Mouse (Mus musculus) T-helper 2 cell (primary cell): Measurements from ENCODE around the gene Palld.

Experiments
- in situ Hi-C: fragments of 300-600 bp; cut with MboI, MseI; formaldehyde crosslinking; loops from one replicate; pipeline ENCODE4 v1.15.1; 2025; ENCODE audit warnings: high pct_unique_total_duplicates

Gene Palld

DNA sequence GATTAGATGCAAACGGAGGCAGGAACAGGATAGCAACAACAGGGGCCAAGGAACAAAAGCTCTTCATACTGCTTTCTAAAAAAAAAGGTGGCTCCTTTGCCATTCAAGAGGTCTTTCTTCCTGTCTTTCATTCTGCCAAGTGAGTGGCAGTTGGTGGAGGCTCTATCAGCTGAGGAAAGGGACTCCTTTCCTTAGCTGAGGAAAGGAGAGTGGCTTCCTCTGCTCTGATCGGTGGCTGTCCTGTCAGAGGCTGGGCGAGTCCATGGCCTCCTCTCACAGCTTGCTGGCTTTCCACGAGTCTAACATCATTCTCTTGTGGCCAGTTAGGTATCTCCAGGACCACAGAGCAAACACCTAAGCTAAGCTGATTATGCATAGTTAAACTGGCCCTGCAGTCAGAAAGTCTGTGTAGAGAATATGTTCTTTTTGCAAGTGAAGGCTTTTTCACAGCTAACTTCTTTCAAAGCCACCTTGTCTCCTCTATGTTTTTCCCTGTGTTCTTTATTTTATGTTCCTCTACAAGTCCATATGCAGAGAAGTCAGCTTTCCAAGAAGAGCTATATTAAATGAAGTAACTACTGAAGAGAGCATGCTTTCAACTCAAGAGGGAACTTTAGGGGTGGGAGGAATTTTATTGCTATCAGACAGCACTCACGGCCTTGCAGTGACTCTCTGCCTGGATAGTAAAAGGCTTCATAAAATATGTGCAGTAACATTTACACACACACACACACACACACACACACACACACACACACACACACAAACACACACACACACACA is 171.0 kb downstream of the Palld start:
- in situ Hi-C loops = loop anchor here (10.0 kb wide), 1 partner anchor 953 kb away; no protein-coding TSS in a partner anchor

DNA sequence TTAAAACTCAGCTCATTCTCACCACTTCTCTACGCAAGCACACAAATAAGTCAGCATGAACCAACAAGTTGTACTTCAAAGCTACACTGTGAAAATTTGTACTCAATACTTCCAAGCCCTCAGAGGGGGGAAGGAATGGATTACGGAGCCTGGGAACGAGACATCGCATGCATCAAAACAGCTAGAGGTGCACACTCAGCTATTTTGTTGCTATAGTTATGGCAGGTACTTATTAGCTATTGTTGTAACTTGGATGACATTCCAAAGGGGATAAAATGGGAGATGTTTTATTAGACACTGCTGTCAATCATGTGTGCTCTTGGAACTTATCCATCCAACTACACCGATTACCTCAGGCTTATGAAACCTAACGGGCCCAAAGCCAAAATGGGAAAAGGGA is 171.8 kb downstream of the Palld start:
- in situ Hi-C loops = loop anchor here (10.0 kb wide), 1 partner anchor 954 kb away; no protein-coding TSS in a partner anchor

GRCm38 (mm10) chr8:61725306-61726017 is 177.0 kb downstream of the Palld start:
- in situ Hi-C loops = no loop called here

GRCm38 (mm10) chr8:61722226-61722625 is 180.3 kb downstream of the Palld start:
- in situ Hi-C loops = no loop called here

DNA sequence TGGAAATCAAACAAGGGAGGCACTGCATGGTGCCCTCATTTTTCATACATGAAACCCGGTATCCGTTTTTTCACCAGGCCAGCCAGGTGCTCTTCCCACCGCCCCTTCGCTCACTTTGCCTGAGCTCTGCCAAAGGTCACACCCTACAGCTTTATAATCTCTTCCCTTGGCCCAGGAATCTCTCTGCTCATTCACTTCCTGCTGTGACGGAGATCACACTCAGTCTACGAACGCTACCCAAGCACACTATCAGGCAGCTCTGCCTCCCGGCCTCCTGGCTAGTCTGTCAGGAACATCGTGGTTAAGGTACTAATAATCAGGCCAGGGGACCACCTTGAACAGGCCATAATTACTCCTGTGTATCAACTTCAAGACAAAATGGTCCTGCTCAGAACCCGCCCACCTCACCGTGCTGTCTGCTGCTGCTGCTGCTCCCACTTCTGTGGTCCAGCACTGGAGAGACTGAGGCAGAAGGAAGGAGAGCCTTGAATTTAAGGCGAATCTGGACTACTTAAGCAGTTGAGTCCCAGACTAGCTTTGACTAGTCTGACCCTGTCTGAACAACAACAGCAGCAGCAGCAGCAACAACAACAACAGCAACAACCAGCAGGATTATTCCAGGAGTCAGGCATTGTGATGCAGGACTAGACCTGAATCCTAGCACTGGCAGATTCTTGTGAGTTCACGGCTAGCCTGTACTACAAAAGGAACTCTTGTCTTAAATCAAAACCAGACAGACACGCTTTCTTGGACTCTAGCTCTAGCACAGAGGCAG is 187.0 kb downstream of the Palld start:
- in situ Hi-C loops = no loop called here

DNA sequence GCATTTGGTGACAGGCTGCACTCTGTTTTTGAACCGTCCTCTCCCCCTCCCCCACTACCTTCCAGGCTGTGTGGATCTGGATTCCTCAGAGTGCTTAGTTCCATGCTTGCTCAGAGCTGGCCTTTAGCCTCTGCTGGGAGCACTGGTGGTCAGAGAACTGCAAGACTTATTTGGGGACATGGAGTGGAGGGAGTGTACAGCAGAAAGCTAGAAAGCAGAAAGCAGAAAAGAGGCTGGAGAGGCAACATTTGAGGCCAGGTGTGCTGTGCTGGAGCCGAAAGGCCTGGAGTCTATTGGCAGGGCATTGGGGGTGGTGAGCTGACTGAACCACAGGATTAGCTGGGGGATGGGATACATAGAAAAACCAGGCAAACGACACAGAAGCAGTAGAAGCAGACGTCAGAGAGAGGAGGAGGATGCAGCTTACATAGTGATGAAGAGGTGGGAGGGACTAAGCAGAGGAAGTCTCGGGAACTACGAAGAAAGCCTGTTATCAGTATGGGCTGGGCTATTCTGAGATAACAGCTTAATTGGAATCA is 188.1 kb downstream of the Palld start:
- in situ Hi-C loops = no loop called here

GRCm38 (mm10) chr8:61713195-61713990 is 189.1 kb downstream of the Palld start:
- in situ Hi-C loops = no loop called here

- in situ Hi-C loops = no loop called here
These were observed 190.1 kb downstream of the Palld start for GRCm38 (mm10) chr8:61712426-61712825.

DNA sequence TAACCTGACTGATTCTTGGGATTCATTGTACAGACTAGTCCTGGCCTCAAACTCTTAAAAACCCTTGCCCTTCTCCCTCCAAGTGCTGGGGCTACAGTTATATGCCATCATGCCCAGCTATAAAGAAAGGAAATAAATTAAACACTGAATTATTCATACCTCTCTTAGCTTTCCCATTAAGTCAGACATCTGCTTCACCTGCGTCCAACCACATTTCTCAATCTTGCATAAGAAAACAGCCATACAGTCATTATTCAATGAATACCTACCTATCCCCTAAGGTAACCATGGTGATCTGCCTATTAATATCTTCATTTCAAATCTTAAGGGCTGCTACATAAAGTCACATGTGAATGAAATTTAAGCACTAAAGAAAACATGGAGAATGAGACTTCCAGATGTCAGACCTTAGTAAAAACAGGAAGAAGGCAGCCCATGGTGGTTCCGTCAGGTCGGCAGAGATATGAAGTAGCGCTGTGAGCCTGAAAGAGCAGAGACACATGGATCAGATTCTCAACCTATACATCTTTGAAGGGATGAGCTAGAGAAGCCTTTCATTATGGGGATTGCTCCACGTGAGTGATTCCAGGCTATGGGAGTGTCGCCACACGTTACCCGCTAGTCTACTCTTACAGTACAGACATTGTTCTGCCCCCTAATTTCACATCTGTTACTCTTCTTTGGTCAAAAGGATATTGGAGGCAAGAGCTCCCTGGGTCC is 193.7 kb downstream of the Palld start:
- in situ Hi-C loops = loop anchor here (10.0 kb wide), 1 partner anchor 166 kb away; no protein-coding TSS in a partner anchor

DNA sequence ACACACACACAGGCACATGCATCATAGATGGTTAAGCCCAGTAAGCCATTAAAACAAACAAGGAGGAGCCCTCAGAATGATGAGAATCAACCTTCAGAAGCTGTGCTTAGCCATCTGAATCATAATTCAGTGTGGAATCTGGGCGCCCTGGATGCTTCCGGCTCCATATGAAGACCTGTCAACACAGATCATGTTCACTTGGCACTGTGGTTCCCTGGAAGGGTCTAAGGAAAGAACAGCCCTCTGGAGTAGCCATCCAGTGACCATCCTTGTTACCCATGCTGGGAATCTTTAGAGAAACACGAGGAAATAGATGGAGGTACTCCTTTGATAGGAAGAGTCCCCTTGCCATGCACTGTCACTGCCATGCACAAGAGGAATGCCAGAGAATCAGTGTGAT is 197.0 kb downstream of the Palld start:
- in situ Hi-C loops = loop anchor here (10.0 kb wide), 1 partner anchor 169 kb away; no protein-coding TSS in a partner anchor

DNA sequence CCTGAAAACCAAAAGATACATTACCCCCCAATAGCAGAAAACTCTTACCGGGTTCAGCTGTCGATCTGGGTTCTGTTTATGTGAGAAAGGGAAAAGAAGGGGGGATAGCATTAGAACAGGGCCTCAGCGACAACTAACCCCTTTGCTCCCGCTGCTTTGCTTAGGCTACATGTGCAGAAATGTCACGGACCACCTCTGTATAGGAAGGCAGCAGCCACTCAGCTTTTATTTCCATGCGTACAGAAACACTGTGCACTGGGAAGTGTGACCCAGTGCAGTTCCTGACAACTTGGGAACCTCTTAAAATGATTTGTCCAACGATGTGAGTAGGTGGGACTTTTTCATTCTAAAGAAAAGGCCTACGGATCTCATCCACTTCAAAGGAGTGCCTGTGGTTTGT is 200.4 kb downstream of the Palld start:
- in situ Hi-C loops = loop anchor here (10.0 kb wide), 1 partner anchor 173 kb away; no protein-coding TSS in a partner anchor

GRCm38 (mm10) chr8:61700932-61701681 is 201.4 kb downstream of the Palld start:
- in situ Hi-C loops = loop anchor here (10.0 kb wide), 1 partner anchor 174 kb away; no protein-coding TSS in a partner anchor

DNA sequence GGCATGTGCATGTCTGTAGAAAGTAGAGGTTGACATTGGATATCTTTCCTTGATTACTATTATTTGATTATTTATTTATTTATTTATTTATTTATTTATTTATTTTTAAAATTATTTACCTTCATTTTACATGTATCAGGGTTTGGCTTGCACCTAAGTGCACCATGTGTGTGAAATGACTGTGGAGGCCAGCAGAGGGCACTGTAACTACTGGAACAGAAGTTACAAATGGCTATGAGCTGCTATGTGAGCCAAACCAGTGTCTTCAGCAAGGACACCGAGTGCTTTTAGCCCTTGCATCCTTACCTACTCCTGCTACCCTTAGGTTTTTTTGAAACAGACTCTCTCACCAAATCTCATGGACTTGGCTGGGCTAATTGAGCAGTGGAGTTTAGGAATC is 202.2 kb downstream of the Palld start:
- in situ Hi-C loops = loop anchor here (10.0 kb wide), 1 partner anchor 175 kb away; no protein-coding TSS in a partner anchor

- in situ Hi-C loops = no loop called here
These were observed 203.5 kb downstream of the Palld start for GRCm38 (mm10) chr8:61698959-61699358.

- in situ Hi-C loops = no loop called here
These were observed 204.6 kb downstream of the Palld start for GRCm38 (mm10) chr8:61697728-61698385.

GRCm38 (mm10) chr8:61696846-61697455 is 205.5 kb downstream of the Palld start:
- in situ Hi-C loops = no loop called here

- in situ Hi-C loops = no loop called here
These were observed 207.1 kb downstream of the Palld start for GRCm38 (mm10) chr8:61695416-61695815.

DNA sequence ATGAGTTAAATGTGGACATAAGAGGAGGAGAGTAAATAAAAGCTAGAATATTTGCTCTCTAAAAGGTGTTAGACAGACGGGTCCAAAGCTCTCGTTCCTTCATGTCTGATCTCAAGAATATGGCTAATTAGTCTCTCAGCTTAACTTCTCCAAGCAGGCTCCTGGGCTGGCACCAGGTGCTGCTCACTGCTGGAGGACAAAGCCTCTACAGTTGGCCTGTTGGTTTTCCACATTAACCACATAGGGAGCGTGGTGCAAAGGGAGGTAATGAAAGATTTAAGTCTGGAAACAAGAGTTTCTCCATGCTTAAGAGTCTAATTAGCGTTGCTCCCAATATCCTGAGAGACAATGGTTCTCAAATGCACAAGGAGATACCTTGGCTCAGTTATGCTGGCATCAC is 209.6 kb downstream of the Palld start:
- in situ Hi-C loops = no loop called here
